Mouse (Mus musculus) naive thymus-derived CD4-positive, alpha-beta T cell, adult 5 months (primary cell): ENCODE results near the gene Vmn2r74. TPM values are rescaled to one million over a fixed set of nuclear protein-coding genes. Genes with fewer than 3 reads are reported as not detected.

ENCODE experiments used
- polyA plus RNA-seq: library from polyadenylated mRNA; unstranded; fragments of 100-300 nt; shearing (Covaris generic); gene quantifications from one replicate; pipeline ENCODE4 v1.2.1, GENCODE M21; 2017

Vmn2r74 gene
- polyA plus RNA-seq: 0.11 TPM

DNA sequence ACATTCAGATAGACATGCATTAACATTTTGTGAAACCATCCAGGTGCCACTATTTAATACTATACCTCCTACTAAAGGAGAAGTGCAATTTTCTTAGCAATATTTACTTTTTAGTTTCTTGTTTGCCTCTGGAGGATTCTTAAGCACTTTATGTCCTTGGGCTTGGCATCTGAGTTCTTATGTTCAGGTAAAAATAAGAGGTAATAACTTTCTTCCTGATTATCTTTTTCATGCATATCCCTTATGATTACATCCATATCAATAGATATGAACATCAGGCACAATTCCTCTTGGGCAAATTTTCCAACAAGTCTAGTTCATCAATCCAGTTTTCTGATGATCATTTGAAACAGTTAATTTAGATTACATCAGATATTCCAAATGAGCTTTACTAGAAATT, at the start of gene Vmn2r74:
Gene Vmn2r74, minus strand, starts transcription at position 101 of the 400 bp plus-strand sequence.

Other genes starting within 250 kb of the Vmn2r74 start
- not detected for gene Vmn2r72, start 206.5 kb downstream of the Vmn2r74 start, polyA plus RNA-seq
- gene Vmn2r73, start 85.4 kb downstream of the Vmn2r74 start, polyA plus RNA-seq: 0.05 TPM
- not detected for gene Vmn2r75, start 210.1 kb upstream of the Vmn2r74 start, polyA plus RNA-seq